Mouse (Mus musculus): ENCODE measurements at regions not wholly inside any gene's neighbourhood (a gene's known extent, or its start where the extent isn't known, plus 50 kb on each side); places are given as distances from the start of the nearest gene placed in this dataset.

DNA sequence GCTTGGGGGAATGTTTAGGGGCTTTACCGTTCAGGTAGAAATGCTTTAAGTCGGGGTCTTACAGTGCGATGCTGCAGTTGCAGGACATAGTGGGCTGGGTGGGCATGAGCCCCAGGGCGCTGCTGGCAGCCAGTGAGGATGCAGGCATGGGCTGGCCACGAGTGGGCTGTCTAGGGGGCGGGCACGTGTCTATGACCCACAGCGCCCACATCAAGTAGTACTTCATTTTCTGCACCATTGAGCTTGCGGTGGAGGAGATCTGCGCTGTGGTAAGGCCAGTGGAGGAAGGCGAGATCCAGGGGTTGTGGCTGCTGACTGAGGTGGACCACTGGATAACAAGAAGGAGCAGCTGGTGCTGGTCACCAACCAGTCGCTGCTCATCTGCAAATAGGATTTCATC, 52.4 kb upstream of the Olfr291 start:
- no peak for DNase-seq

DNA sequence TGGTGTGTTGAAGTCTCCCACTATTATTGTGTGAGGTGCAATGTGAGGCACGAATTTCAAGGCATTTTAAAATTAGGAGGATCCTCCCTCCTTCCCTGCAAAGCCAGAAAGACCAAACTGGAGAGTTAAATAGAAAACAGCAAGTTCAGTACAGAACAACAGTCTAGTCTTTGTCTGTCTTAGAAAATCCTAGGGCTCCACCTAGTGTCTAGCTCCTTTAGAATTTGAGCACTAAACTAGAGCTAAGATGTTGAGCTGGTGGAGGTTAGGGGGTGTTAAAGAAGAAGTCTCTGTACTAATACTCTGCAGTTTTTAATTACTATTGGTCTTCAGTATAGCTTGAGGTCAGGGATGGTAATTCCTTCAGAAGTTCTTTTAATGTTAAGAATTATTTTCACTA, 58.7 kb upstream of the Olfr291 start:
- DNase-seq: peak; percentile 10 to 19

DNA sequence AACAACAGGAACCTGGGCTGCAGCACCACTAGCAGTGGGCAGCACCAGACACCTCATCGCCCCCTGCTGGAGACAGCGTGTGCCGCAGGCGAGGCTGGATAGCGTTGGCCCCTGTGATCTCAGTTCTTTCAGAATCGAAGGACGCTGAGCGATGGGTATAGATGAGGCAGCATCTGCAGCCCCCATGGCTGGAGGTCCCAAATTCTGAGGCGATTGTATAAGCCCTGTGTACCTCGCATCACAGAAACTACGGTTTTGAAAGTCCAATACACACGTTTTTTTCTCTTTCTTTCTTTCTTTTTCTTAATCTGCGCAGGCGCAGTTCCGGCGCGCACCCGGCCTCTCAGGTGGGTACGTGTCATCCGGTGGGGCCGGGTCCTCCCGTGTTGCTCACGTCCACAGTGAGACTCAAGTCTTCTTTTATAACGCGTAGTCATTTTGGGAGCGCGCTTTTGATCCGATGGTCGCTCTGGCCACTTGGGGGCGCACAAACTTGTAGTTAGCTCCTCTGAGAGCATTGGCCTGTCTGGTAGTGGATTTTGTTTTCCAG, 74.0 kb upstream of the Olfr291 start:
- DNase-seq: peak; percentile 87 to 89

DNA sequence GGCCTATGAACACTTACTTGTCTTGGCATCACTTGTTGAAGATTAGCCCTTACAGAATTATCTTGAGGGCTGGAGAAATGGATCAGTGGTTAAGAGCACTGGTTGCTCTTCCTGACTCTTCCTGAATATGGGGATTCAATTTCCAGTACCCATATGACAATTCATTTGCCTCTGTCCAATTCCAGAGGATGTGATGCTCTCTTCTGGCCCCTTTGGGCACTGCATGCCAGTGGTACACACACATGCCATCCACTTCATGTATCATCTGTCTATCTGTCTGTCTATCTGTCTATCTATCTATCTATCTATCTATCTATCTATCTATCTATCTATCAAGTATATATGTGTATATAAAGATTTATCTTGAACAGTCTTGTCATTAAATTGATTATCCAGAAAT, 75.7 kb upstream of the Olfr291 start:
- DNase-seq: no peak

DNA sequence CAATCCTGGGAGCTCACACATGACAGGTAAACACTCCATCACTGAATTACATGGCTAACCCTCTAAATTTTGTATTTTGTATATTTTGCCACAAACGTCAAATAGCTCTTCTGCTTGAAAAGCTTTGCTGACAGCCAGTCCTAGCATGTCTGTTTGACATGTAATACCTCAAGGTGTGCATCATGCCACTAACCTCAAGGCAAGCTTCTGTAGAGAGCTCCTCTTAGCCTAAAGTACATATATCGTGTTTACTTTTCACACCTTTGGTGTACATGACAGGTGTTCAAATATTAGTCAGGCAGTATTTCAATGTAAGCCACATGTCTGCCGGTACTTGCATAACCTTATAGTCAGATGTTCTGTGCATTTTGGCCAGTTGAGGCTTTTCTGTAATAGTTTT, 66.5 kb upstream of the Zfand6 start:
- DNase-seq: no peak

DNA sequence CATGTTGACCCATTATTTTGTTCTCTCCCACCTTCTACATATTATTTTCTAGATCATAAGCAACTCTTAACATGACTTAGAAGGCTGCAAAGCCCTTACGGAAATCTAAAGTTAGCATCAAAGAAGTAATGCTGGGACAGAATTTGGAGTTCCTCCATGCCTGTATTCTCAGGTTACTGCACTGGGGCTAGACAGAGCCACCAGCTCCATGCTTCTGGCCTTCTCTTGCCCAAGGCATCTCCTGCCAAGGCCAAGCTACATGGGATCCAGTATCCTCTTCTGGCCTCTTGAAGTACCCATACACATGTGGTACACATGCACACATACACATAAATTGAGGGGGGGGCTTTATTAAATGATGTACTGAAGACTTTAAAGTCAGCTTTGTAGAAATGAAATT, 63.6 kb upstream of the Zfand6 start:
- DNase-seq: no peak

DNA sequence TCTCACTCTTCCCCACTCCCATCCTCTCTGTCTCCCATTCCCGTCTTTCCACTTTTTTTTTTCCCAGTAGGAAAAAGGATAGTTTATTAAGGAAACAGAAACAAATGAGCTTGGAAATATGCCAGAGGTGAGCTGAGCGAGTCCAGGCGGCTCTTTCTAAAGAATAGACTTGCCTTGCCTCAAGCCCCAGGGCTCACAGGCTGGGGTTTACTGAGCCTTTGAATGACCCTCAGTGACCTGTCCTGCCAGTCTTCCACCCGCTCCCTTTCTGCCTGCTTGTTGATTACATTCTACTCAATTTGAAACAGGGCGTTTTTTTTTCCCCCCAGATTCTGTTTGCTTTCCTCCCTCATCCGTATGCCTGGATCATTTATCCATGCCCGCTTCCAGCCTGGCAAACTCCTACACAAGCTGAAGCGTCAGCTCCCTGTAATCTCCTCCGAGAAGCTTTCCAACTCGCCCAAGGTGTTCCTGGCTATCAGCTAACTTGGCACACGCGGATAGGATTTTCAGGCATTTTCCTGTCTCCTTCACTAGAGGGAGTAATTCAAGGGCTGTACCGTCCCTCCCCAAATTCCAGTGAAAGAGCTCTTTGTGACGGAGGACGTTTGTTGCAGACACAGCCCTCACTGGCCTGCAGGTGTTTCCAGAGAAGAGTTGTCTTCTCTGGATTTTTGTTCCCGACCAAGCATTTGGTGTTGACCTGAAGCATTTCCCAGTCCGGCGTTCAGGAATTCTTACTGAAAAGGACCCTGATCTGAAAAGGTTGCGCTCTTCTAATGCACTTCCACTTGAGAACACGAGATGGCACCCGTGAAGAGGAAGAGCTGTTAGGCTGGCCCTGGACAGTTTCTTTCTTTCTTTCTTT, 59.9 kb upstream of the Zfand6 start:
- peak; percentile 75 to 83 for DNase-seq

DNA sequence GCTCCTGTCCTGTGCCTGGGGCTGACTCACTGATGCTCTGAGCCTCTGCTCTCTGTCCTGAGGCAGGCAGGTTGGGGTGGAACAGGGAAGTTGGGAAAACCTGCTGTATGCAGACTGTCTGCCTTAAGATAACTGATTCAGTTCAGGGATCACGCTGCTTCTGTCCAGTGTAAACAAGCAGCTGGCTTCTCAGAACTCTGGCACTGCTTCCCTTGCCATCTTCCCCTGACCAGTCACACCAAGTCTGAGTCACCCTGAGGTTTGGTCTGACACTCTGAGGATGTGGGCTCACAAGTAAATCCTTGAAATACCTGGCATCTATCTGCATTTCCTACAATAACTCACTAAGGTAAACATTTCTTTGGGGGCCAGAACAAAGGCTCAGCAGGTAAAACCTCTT, 58.1 kb upstream of the Zfand6 start:
- DNase-seq: no peak

DNA sequence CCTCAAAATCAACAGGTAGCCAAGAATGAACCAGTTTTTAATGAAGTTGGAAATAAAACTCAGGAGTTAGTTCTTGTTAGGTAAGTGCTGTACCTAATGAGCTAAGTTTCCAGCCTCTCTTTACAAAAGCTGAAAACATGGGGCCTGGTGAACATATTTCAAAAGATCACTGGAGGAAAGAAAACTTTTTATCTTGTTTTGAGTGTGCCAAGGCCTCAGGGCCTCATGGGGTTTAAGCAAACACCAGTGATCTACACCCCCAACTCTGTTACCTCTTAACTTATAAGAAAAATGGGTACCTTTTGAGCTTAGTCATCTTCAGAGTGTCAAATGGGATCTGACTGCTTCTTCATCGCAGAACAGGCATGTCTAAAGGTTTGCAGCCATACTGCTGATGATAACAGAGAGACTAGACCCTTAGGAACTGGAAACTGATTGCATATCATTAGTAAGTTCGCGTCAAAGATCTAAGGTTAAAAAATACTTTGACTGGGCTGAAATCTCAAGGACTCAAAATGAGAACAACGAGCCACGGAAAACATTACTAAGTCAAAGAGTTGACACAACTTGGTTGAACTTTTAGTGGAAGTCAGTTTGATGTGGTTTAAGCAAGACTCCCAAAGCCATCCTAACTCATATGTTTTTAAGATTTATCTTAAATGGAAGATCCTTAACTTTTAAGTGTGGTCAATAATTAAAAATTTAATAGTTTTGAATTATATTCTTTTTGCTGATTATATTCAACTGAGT, 54.7 kb upstream of the Zfand6 start:
- DNase-seq: no peak

DNA sequence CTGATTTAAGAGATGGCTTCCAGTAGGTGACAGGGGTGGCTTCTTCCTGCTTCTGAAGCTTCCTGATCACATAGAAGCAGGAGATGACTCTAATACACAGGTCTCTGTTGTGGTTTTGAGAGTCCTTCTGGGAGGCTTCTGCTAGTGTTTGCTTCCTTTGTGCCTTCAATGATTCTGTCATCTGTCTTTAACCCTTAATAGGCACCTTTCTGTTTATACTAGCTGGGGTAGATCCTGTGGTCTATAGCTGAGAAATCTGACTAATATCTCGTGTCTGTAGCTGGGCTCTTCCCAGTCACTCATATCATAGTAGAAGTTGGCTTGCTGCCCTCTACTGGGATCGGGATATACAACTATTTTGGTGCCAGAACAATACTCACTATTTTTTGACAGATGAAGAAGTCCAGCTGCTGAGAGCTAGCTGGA, 50.2 kb upstream of the Zfand6 start:
- no peak for DNase-seq
